Mouse (Mus musculus): ENCODE data around the gene Ddit4.
"Not testable (repeated sequence)": the region's sequence is repeated elsewhere in the genome, so short reads cannot be mapped to it uniquely, and the experiment has no call there.

Ddit4 gene

GRCm38 (mm10) chr10:59951211-59952151, at the start of gene Ddit4:
TSS of gene Ddit4 (minus strand) at chr10:59951834.
- DNase-seq (ENCODE audit: low read depth, low spot score) = peak; percentile 99

GRCm38 (mm10) chr10:59999057-59999456, 47.4 kb upstream of the Ddit4 start:
- no peak for DNase-seq (ENCODE audit: low read depth, low spot score)

GRCm38 (mm10) chr10:59997591-59997990, 46.0 kb upstream of the Ddit4 start:
- DNase-seq (ENCODE audit: low read depth, low spot score) = peak; percentile 76

GRCm38 (mm10) chr10:59995889-59996288, 44.3 kb upstream of the Ddit4 start:
- no peak for DNase-seq (ENCODE audit: low read depth, low spot score)

GRCm38 (mm10) chr10:59993813-59994212, 42.2 kb upstream of the Ddit4 start:
- not testable (repeated sequence) for DNase-seq (ENCODE audit: low read depth, low spot score)

- no peak for DNase-seq (ENCODE audit: low read depth, low spot score)
Measured at GRCm38 (mm10) chr10:59992024-59992423, 40.4 kb upstream of the Ddit4 start.

GRCm38 (mm10) chr10:59991262-59991880, 39.7 kb upstream of the Ddit4 start:
- DNase-seq (ENCODE audit: low read depth, low spot score) = no peak

- no peak for DNase-seq (ENCODE audit: low read depth, low spot score)
Measured at GRCm38 (mm10) chr10:59990393-59990792, 38.8 kb upstream of the Ddit4 start.

GRCm38 (mm10) chr10:59988036-59988435, 36.4 kb upstream of the Ddit4 start:
- DNase-seq (ENCODE audit: low read depth, low spot score) = no peak

GRCm38 (mm10) chr10:59982379-59982873, 30.8 kb upstream of the Ddit4 start:
- DNase-seq (ENCODE audit: low read depth, low spot score) = no peak

- DNase-seq (ENCODE audit: low read depth, low spot score) = no peak
Measured at GRCm38 (mm10) chr10:59981792-59982191, 30.2 kb upstream of the Ddit4 start.

GRCm38 (mm10) chr10:59981336-59981735, 29.7 kb upstream of the Ddit4 start:
- DNase-seq (ENCODE audit: low read depth, low spot score) = no peak

- DNase-seq (ENCODE audit: low read depth, low spot score) = no peak
Measured at GRCm38 (mm10) chr10:59980815-59981244, 29.2 kb upstream of the Ddit4 start.

- peak; percentile 72 for DNase-seq (ENCODE audit: low read depth, low spot score)
Measured at GRCm38 (mm10) chr10:59978873-59979743, 27.5 kb upstream of the Ddit4 start.

GRCm38 (mm10) chr10:59978401-59978800, 26.8 kb upstream of the Ddit4 start:
- no peak for DNase-seq (ENCODE audit: low read depth, low spot score)

GRCm38 (mm10) chr10:59977715-59978343, 26.2 kb upstream of the Ddit4 start:
- DNase-seq (ENCODE audit: low read depth, low spot score) = no peak

- DNase-seq (ENCODE audit: low read depth, low spot score) = no peak
Measured at GRCm38 (mm10) chr10:59977141-59977540, 25.5 kb upstream of the Ddit4 start.

- no peak for DNase-seq (ENCODE audit: low read depth, low spot score)
Measured at GRCm38 (mm10) chr10:59974786-59975185, 23.2 kb upstream of the Ddit4 start.

GRCm38 (mm10) chr10:59974191-59974664, 22.6 kb upstream of the Ddit4 start:
- peak; percentile 86 for DNase-seq (ENCODE audit: low read depth, low spot score)

GRCm38 (mm10) chr10:59973400-59973799, 21.8 kb upstream of the Ddit4 start:
- no peak for DNase-seq (ENCODE audit: low read depth, low spot score)

GRCm38 (mm10) chr10:59972999-59973398, 21.4 kb upstream of the Ddit4 start:
- DNase-seq (ENCODE audit: low read depth, low spot score) = no peak
